Mouse (Mus musculus): ENCODE measurements around the gene Itprid1. TPM values are rescaled to one million over a fixed set of nuclear protein-coding genes. Genes with fewer than 3 reads are reported as not detected.

Gene Itprid1
- not detected for total RNA-seq (2021)

DNA sequence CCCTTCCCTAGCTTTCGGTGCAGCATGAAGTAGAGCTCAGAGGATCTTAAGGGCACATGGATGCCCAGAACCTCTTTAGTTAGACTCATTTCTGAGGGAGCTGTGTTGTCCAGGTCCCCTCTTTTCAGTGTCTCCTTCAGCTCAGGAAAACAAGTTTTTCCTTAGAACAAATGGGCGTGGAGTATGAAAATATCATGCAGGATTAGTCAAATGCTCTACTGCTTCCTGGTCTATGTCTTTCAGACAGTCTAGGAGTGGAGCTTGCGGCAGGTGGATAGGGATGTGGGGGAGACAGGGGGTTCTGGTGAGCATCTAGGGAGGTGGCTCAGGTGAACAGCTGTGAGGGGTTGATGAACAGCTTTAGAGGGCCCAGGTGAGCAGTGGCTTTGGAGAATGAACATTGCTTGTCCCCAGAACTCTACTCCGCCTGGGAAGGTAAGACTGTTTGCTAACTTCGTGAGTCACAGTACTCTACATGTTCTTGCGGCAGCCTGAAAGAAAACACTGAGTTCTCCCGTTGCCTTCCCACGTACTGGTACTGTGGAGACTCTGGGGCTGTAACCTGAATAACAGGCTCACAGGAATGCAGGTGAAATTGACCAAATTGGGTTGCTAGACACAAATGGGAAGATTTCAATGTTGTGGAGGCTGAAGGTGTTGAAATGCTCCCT, at the start of gene Itprid1:
Itprid1 (plus strand) TSS at position 246 of the 671 bp plus-strand sequence.
- intact Hi-C loops (cut with DNase I) = no loop called here
- DNase-seq = no peak

DNA sequence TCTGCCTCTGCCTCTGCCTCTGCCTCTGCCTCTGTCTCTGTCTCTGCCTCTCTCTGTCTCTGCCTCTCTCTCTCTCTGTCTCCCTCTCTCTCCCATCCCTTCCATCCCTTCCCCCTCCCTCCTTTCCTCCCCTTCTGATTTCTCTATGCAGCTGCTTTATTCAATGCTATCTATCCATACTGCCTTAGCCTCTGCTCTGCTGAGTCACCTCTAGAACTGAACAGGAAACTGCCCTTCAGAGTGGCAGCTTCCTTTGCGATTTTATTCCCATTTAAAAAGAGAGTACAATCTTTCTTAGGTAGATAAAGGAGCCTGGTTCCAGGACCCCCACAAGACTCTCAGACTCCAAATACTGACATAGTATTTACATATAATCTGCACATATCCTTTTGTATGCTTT, 47.1 kb upstream of the Itprid1 start:
- intact Hi-C loops (cut with DNase I) = no loop called here
- no peak for DNase-seq

GRCm38 (mm10) chr6:55791852-55792496, 44.7 kb upstream of the Itprid1 start:
- intact Hi-C loops (cut with DNase I) = no loop called here

DNA sequence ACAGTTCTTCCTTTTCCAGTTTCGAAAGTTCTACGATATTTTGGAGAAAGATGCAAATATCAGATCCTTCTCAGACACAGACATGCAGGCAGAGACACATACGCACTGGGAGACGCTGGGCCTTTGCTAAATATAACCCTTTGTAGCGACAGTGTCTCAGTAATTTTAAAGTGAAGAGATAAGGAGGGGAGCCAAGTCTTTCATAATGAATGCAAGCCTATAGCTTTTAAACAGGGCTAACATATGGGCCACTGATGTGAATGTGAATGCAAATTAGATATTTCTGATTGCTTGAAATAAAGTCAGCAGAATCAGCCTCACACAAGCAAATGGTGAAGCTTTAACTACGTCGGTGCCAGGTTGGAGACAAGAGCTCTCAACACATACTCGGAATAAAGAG, 44.2 kb upstream of the Itprid1 start:
- no peak for DNase-seq
- intact Hi-C loops (cut with DNase I) = no loop called here

More at GRCm38 (mm10) chr6:55791852-55792496, 44.7 kb upstream of the Itprid1 start:
- no peak for DNase-seq

- DNase-seq = no peak
- intact Hi-C loops (cut with DNase I) = no loop called here
These were observed 34.0 kb upstream of the Itprid1 start for GRCm38 (mm10) chr6:55802686-55803085.

- intact Hi-C loops (cut with DNase I) = no loop called here
- no peak for DNase-seq
These were observed 33.3 kb upstream of the Itprid1 start for GRCm38 (mm10) chr6:55803357-55803756.

DNA sequence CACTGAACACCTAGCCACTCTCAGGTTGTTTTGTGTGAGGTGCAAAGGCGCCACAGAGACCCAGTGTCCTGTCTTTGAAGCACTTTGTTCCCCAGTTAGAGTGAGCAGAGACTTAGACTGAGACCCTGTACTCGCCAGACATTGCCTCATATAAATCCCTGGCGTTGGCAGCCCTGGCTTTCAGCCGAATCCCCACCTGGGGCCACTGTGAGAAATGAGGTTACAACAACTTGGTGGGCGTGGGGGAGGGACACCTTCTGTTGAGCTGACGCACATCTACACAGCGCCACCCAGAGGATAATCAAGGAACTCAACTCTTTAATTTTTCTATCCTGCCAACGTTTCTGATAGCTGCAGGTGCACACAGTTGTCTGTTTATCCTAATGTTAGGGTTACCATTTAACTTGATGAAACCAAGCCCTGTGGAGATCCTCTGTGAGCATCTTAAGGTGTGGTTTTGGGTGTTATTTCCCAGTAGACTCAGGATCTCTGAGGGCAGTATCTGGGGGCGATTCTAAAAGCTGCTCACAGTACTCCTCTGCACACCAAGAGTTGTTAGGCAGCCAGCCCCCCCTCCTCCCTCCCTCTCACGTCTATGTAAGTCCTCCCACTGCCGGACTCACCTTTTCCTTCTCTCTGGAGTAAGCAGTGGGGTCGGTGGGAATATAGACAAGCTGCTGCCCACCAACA, 32.6 kb upstream of the Itprid1 start:
- intact Hi-C loops (cut with DNase I) = no loop called here
- no peak for DNase-seq

GRCm38 (mm10) chr6:55804681-55805000, 32.1 kb upstream of the Itprid1 start:
- no peak for DNase-seq
- intact Hi-C loops (cut with DNase I) = no loop called here

DNA sequence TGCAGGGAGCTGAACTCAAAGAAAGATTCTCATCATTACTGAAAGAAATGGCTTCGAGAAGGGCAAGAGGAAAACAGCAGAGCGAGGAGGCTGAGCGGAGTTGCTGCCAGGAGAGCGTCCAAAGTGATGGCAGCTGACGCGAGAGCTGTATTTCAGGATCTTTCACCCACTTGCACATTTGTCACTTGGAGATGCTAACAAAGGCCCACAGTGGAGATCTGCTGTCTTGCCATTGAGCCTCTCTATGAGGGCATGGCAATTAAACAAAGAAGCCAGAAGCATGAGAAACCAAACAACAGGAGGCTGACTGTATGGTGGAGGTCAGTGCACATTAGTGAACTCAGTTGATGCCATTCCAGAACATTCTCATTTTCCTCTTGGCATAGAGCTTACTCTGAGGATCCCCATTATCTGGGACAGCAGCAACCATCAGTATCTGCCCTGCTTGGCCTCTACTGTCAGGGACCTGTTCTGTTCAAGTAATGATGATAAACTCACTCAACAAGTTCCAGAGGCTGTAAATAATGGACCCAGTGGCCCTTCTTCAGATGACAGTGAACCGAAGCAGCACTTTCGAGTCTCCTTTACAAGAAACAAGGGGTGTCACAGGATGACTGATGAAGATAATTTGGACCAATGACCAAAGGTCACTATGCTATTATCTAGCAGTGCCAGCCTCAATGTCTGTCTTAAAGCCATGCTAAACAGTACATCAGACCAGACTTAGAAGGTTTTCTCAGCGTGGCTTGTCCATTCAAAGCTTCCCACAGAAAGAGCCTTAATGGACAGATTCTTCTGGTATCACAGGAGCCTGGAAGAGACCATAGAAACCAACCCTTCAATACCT, 31.2 kb upstream of the Itprid1 start:
- intact Hi-C loops (cut with DNase I) = no loop called here
- DNase-seq = no peak

- intact Hi-C loops (cut with DNase I) = no loop called here
- DNase-seq = no peak
These were observed 30.2 kb upstream of the Itprid1 start for GRCm38 (mm10) chr6:55806537-55806936.

- no peak for DNase-seq
- intact Hi-C loops (cut with DNase I) = no loop called here
These were observed 28.0 kb upstream of the Itprid1 start for GRCm38 (mm10) chr6:55808692-55809091.

DNA sequence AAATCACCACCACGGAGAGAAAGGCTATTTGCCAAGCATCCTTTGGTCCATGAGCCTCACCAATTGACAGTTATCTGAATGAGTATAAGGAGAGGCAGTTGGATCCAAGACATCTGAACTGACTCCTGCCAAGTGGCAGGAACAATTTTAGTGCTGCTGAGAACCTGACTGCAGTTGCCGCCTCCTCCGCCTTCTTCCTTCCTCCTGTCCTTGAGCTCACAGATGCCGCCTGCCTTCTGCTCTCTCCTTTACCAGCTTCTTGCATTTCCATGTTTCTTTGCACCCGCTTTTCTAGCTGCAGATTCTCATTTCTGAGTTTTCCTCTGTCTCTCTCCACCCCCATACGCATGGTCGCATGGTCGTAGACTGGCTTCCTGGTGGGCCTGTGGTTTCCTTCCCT, 25.5 kb upstream of the Itprid1 start:
- DNase-seq = no peak
- intact Hi-C loops (cut with DNase I) = loop anchor here (5.0 kb wide), 1 partner anchor 264 kb away; no protein-coding TSS in a partner anchor

DNA sequence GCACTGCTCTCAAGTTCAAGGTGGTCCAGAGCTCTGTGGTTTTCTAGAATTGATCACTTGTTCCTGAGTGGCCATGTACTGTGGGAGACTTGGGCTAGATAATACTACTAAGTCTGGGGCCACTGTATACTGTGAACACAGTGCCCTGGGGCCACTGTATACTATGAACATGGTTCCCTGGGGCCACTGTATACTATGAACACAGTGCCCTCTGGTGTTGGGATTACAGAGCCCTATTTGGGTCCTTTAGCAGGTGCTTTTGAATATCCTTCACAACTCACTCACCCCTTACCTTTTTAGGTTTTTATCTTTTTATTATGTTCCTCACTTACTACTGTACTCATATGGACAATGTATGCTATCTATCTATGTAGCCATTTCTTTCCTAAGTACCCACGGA, 24.3 kb upstream of the Itprid1 start:
- intact Hi-C loops (cut with DNase I) = loop anchor here (2.0 to 5.0 kb wide), 2 partner anchors 265 to 294 kb away; no protein-coding TSS in a partner anchor
- DNase-seq = no peak

DNA sequence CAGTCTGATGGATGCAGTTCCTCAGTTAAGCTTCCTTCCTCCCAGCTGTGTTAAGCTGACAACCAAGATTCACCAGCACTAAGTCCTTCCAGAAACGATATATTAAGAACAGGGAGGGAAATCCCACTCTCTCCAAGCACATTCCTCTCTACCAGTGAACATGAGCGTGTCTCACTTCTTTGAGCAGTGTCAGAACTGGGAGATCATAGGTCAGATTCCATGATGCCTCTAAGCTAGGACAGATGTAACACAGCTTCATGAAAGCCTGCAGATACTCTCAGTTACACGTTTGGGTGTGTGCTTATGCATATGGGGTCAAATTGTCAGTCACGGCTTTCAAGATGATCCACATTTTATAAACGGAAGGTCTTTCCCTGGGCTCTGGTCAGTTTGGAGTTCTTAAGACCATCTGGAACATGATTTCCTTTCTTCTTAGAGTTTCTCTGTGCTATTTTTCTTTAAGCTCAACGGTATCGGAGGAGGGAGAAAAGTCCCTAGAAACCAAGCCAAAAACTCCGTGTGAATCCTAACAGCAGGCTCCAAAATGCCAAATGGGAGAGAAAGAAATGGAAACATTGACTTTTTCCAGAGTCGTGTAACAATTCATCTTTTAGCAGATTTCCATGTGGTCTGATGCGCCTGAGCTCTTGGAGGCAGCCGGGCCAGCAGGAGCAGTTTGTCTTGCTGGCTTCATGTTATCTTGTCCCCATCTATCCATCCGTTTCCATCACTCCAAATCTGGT, 22.3 kb upstream of the Itprid1 start:
- intact Hi-C loops (cut with DNase I) = loop anchor here (5.0 kb wide), 1 partner anchor 267 kb away; no protein-coding TSS in a partner anchor
- DNase-seq = no peak

DNA sequence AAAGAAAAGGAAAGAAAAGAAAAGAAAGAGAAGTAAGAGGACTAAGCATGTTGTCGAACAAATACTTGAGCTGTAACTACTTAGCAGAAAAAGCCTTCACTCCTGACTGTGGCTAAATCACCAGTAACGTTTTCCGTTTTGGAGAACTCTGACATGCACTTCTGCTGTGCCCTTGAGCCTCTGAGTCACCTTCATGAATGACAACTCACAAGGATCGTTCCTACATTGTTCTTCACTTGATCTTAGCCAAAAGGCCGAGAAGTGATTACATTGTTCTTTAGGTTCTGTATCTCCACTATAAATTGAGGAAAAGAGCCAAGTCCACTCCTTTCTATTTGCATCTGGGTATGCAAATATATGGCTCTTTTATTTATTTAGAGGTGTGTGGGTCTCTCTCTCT, 19.8 kb upstream of the Itprid1 start:
- intact Hi-C loops (cut with DNase I) = no loop called here
- no peak for DNase-seq

- intact Hi-C loops (cut with DNase I) = no loop called here
- DNase-seq = no peak
These were observed 7.0 kb upstream of the Itprid1 start for GRCm38 (mm10) chr6:55829722-55830121.

- intact Hi-C loops (cut with DNase I) = no loop called here
- no peak for DNase-seq
These were observed 15.9 kb downstream of the Itprid1 start for GRCm38 (mm10) chr6:55852589-55852988.

GRCm38 (mm10) chr6:55856085-55856484, 19.4 kb downstream of the Itprid1 start:
- intact Hi-C loops (cut with DNase I) = no loop called here
- DNase-seq = no peak

DNA sequence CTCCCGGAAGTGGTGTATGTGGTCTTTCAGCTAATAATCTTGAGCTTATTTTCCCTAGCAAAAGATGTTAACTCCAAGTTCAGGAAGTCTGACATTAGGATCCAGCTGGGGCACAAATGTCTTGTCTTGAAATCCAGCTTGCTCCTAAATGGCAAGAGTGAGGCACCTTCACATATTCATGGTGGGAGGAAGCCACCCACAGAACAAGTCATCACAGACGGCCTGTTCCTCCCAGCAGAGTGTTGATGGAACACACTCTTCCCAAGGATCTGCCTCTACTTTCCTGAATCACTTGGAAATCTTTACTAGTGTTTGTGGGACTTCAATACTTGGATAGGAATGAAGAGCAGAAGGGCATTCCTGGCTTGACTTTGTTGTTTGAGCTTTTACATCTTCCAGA, 28.5 kb downstream of the Itprid1 start:
- intact Hi-C loops (cut with DNase I) = no loop called here

GRCm38 (mm10) chr6:55879356-55879960, 42.8 kb downstream of the Itprid1 start:
- intact Hi-C loops (cut with DNase I) = no loop called here
- no peak for DNase-seq

More for the DNA sequence above, 28.5 kb downstream of the Itprid1 start:
- no peak for DNase-seq
